Mouse (Mus musculus) thymus, adult 2 months (tissue): ENCODE measurements around the gene AI837181. TPM values are rescaled to one million over a fixed set of nuclear protein-coding genes. Genes with fewer than 3 reads are reported as not detected.

Source experiments
- DNase-seq: peaks from one replicate; pipeline ENCODE4 v3.0.0; 2021
- H3K27ac ChIP-seq: fragments of 200-500 bp; 2 replicates; pipeline ENCODE4 v1.5.1; 2012; ENCODE audit warnings: low read length, control low read depth; ENCODE audit not compliant: control insufficient read depth, insufficient read depth
- H3K27me3 ChIP-seq: fragments of 200-500 bp; 2 replicates; pipeline ENCODE4 v1.6.1; 2012; ENCODE audit warnings: mild to moderate bottlenecking, low read length, moderate library complexity, mixed read lengths; ENCODE audit not compliant: control insufficient read depth, insufficient read depth
- H3K36me3 ChIP-seq: fragments of 200-500 bp; 2 replicates; pipeline ENCODE4 v1.6.1; 2012; ENCODE audit warnings: mild to moderate bottlenecking, low read length, moderate library complexity; ENCODE audit not compliant: control insufficient read depth, insufficient read depth
- H3K4me1 ChIP-seq: fragments of 200-500 bp; replicated peaks from 2 replicates; pipeline ENCODE4 v1.6.1; 2012; ENCODE audit warnings: low read length; ENCODE audit not compliant: control insufficient read depth, insufficient read depth
- H3K4me3 ChIP-seq: fragments of 200-500 bp; 2 replicates; pipeline ENCODE4 v1.5.1; 2012; ENCODE audit warnings: mild to moderate bottlenecking, low read length, control low read depth, moderate library complexity; ENCODE audit not compliant: control insufficient read depth, insufficient read depth
- CTCF ChIP-seq: fragments of 200-500 bp; IDR thresholded peaks from 2 replicates; pipeline ENCODE4 v1.5.1; 2012; ENCODE audit warnings: mild to moderate bottlenecking, control low read depth, low read length, moderate library complexity, borderline replicate concordance; ENCODE audit not compliant: control insufficient read depth, poor library complexity, insufficient read depth; ENCODE audit errors: extremely low read depth
- POLR2A ChIP-seq: fragments of 200-500 bp; IDR thresholded peaks from 2 replicates; pipeline ENCODE4 v1.6.1; 2012; ENCODE audit warnings: mild to moderate bottlenecking, low read length, control low read depth, moderate library complexity; ENCODE audit not compliant: control insufficient read depth, poor library complexity, insufficient read depth; ENCODE audit errors: extremely low read depth
- WGBS: fragments of 180-500 bp; shearing (Covaris S2); methylation state at CpG from one replicate; pipeline ENCODE4 v1.1.7; 2018; 5-methylcytosine and 5-hydroxymethylcytosine counted together
- polyA plus RNA-seq: library from polyadenylated mRNA; depleted of rRNA; stranded (reverse); fragments of >200 nt; gene quantifications from 2 replicates; pipeline ENCODE4 v1.2.3, GENCODE M21; 2012

AI837181 gene
- polyA plus RNA-seq, 1 experiment: 149 TPM

- H3K4me3 ChIP-seq: no peak overlapping the region
- H3K27ac ChIP-seq: no peak overlapping the region
- WGBS: 74% methylated on average over 9 of the region's 9 CpGs
- H3K36me3 ChIP-seq: no peaks in the 10 kb centered on the region
- H3K4me1 ChIP-seq: peaks cover 20% of the 10 kb centered on the region
- peaks cover 14% of the 10 kb centered on the region for H3K27me3 ChIP-seq
- no peak for DNase-seq
- TF ChIP-seq CTCF (no peak), POLR2A (no peak)
These were observed 19.5 kb downstream of the AI837181 start for GRCm38 (mm10) chr19:5444371-5444908.

GRCm38 (mm10) chr19:5444954-5445353, 20.0 kb downstream of the AI837181 start:
- TF ChIP-seq CTCF: no peak
- TF ChIP-seq POLR2A: no peak
- Histone ChIP-seq H3K36me3 (no peaks in the 10 kb centered on the region), H3K4me3 (no peak overlapping the region), H3K27ac (no peak overlapping the region), H3K27me3 (peaks cover 14% of the 10 kb centered on the region), H3K4me1 (peaks cover 20% of the 10 kb centered on the region)
- DNase-seq: no peak
- 71% methylated on average over 7 of the region's 7 CpGs for WGBS

GRCm38 (mm10) chr19:5445747-5446146, 20.8 kb downstream of the AI837181 start:
- Histone ChIP-seq H3K4me1 (peaks cover 20% of the 10 kb centered on the region), H3K27ac (no peak overlapping the region), H3K4me3 (no peak overlapping the region), H3K27me3 (peaks cover 14% of the 10 kb centered on the region), H3K36me3 (no peaks in the 10 kb centered on the region)
- TF ChIP-seq CTCF: no peak
- TF ChIP-seq POLR2A: no peak
- no peak for DNase-seq
- WGBS: 96% methylated on average over 5 of the region's 5 CpGs

DNA sequence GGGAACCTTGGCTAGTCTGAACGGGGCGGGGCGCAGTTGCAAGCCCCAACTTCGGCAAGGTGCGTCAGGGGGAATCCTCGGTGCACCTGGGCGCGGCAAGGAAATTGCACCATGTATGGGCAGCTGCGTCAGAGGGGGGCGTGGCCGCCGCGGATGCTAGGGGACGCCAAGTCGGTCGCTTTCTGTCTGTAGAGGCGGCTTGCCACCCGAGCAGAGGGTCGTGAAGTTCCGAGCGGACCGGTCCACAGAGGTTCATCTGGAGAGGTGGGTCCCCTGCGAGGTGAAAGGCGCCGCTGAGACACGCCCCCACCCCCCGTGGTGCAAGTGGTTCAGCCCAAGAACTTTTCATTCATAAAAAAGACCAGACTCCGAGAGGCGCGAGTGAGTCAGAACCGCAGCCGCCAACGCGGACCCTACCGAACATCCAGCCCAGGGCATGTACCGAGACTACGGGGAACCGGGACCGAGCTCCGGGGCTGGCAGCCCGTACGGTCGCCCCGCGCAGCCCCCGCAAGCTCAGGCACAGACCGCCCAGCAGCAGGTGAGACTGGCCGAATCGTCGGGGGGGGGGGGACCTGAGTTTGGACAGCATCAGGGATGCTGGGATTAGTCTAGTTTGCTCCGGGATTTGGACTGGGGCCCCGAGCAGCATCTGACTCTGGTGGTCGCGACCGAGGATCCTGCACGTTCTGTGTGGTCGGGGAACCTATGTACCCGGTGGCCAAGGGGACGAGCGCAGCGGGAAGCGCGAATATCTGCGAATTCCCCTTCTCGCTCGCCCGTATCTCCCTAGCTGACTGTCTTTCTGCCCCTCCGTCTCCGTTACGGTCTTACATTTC, 22.8 kb downstream of the AI837181 start, which contains the start of gene Fosl1:
Gene Fosl1 (plus strand): TSS at position 33 of the 839 bp plus-strand sequence.
- TF ChIP-seq CTCF: no peak
- TF ChIP-seq POLR2A: no peak
- H3K27ac ChIP-seq: no peak within 1 kb of the TSS
- DNase-seq: peak; percentile 85
- H3K4me3 ChIP-seq: peak within 1 kb of the TSS; percentile 42
- H3K36me3 ChIP-seq: no peaks in the 10 kb centered on the region
- WGBS: under 1% methylated on average over 70 of the region's 70 CpGs
- H3K27me3 ChIP-seq: peaks cover 14% of the 10 kb centered on the region
- peaks cover 20% of the 10 kb centered on the region for H3K4me1 ChIP-seq

DNA sequence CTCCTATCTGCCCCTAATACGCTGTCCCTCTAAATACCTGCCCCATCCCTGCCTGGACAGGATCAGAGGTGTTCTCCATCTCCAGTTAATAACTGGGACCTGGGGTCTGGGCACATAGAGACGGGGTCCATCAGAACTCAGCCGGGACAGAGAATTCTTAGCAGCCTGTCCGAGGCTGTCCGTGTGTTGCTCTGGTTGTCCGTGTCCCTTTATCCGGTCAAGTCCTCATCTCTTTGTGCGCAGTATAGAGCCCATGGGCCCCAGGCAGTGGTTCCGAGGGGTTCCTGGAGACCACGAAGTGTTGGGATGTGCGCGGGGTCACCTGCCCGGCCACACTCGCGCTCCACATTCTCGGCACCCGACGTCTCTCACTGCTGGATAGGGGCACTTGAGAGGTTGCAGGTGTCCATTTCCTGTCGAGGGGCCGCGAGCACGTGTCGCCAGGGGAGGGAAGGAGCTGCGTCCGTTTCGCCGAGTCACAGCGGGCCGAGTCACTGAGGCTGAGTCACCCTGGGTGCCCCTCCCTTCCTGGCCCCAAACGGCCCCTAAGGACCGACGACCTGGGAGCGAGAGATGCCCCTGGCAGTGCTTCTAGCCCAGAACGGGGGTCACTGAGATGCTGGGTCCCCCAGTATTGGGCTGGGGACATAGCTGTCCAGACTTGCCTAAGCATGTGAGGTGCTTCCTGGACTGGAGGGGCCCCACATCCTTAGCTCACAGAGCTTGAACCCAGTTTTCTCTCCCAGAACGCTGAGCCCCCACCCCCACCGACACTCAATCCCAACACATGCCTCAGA, 23.6 kb downstream of the AI837181 start:
- Histone ChIP-seq H3K36me3 (no peaks in the 10 kb centered on the region), H3K4me1 (peaks cover 20% of the 10 kb centered on the region), H3K27ac (no peak overlapping the region), H3K27me3 (peaks cover 14% of the 10 kb centered on the region), H3K4me3 (peak overlapping the region; percentile 42; the same call in 1 of the 2 replicates)
- 3% methylated on average over 36 of the region's 36 CpGs for WGBS
- TF ChIP-seq POLR2A (no peak; the same call in 1 of the 2 replicates), CTCF (no peak)
- no peak for DNase-seq

- Histone ChIP-seq H3K4me1 (peaks cover 20% of the 10 kb centered on the region), H3K27ac (no peak overlapping the region), H3K27me3 (peaks cover 14% of the 10 kb centered on the region), H3K4me3 (no peak overlapping the region), H3K36me3 (no peaks in the 10 kb centered on the region)
- WGBS: 91% methylated on average over 3 of the region's 3 CpGs
- TF ChIP-seq CTCF: no peak
- no peak for TF ChIP-seq POLR2A
- no peak for DNase-seq
These were observed 24.7 kb downstream of the AI837181 start for GRCm38 (mm10) chr19:5449673-5450072.
